Mouse (Mus musculus) lung, embryonic 15.5 days (tissue): Measurements from ENCODE around the gene Naif1. TPM values are rescaled to one million over a fixed set of nuclear protein-coding genes. Genes with fewer than 3 reads are reported as not detected.
"Not testable (repeated sequence)": the region's sequence is repeated elsewhere in the genome, so short reads cannot be mapped to it uniquely, and the experiment has no call there.

ENCODE experiments used
- ATAC-seq: fragments of 200-750 bp; cut with Nextera tagmentation; 2 replicates; pipeline ENCODE4 v1.8.0; 2017; ENCODE audit warnings: moderate number of reproducible peaks, borderline replicate concordance; ENCODE audit not compliant: low FRiP score, low TSS enrichment; ENCODE audit errors: extremely low read depth
- H3K27ac ChIP-seq: fragments of 300-500 bp; sonication (generic); 2 replicates; pipeline ENCODE4 v1.5.1; 2015; ENCODE audit warnings: moderate library complexity, mild to moderate bottlenecking, inconsistent platforms
- H3K27me3 ChIP-seq: fragments of 300-500 bp; sonication (generic); 2 replicates; pipeline ENCODE4 v1.6.1; 2015; ENCODE audit warnings: inconsistent platforms
- H3K36me3 ChIP-seq: fragments of 300-500 bp; sonication (generic); 2 replicates; pipeline ENCODE4 v1.6.1; 2015; ENCODE audit warnings: inconsistent platforms
- H3K4me1 ChIP-seq: fragments of 300-500 bp; sonication (generic); 2 replicates; pipeline ENCODE4 v1.6.1; 2015; ENCODE audit warnings: inconsistent platforms
- H3K4me2 ChIP-seq: fragments of 300-500 bp; sonication (generic); 2 replicates; pipeline ENCODE4 v1.6.1; 2015; ENCODE audit warnings: inconsistent platforms, mild to moderate bottlenecking, moderate library complexity
- H3K4me3 ChIP-seq: fragments of 300-500 bp; sonication (generic); 2 replicates; pipeline ENCODE4 v1.5.1; 2015; ENCODE audit warnings: mild to moderate bottlenecking, inconsistent platforms
- H3K9ac ChIP-seq: fragments of 300-500 bp; sonication (generic); 2 replicates; pipeline ENCODE4 v1.6.1; 2015; ENCODE audit warnings: inconsistent platforms
- H3K9me3 ChIP-seq: fragments of 300-500 bp; sonication (generic); 2 replicates; pipeline ENCODE4 v1.6.1; 2016; ENCODE audit warnings: inconsistent platforms
- WGBS: fragments of 180-500 bp; shearing (Covaris S2); methylation state at CpG from one replicate; pipeline ENCODE4 v1.1.7; 2015; 5-methylcytosine and 5-hydroxymethylcytosine counted together
- polyA plus RNA-seq: library from polyadenylated mRNA; unstranded; fragments of >200 nt; fragmentation: Nextera tagmentation; extraction: Ambion mirVana; gene quantifications from 2 replicates; pipeline ENCODE4 v1.2.1, GENCODE M21; 2015

The Naif1 gene
- polyA plus RNA-seq, 1 experiment from 2014 or later = 7.1 TPM

- no peak overlapping the region for H3K4me3 ChIP-seq
Measured at GRCm38 (mm10) chr2:32471001-32471680, 20.9 kb downstream of the Naif1 start.

GRCm38 (mm10) chr2:32471681-32472061 lies 21.4 kb downstream of the Naif1 start:
- Histone ChIP-seq H3K36me3 (no peaks in the 10 kb centered on the region), H3K27me3 (no peaks in the 10 kb centered on the region), H3K9ac (no peak overlapping the region), H3K27ac (no peak overlapping the region), H3K4me1 (no peaks in the 10 kb centered on the region), H3K4me2 (no peak overlapping the region), H3K9me3 (no peaks in the 10 kb centered on the region), H3K4me3 (no peak overlapping the region)
- 78% methylated on average over 6 of the region's 6 CpGs for whole genome bisulfite sequencing
- no peak for ATAC-seq

More at GRCm38 (mm10) chr2:32471001-32471680, 20.9 kb downstream of the Naif1 start:
- no peak; the same call in 1 of the 2 replicates for ATAC-seq
- no peaks in the 10 kb centered on the region for H3K27me3 ChIP-seq
- H3K9ac ChIP-seq = no peak overlapping the region
- 71% methylated on average over 6 of the region's 6 CpGs for WGBS
- no peak overlapping the region for H3K4me2 ChIP-seq
- H3K27ac ChIP-seq = no peak overlapping the region
- H3K4me1 ChIP-seq = no peaks in the 10 kb centered on the region
- no peaks in the 10 kb centered on the region for H3K36me3 ChIP-seq
- H3K9me3 ChIP-seq = no peaks in the 10 kb centered on the region

- not testable (repeated sequence) for ATAC-seq, H3K27ac ChIP-seq, H3K4me3 ChIP-seq, H3K4me2 ChIP-seq, H3K27me3 ChIP-seq, H3K4me1 ChIP-seq, H3K9me3 ChIP-seq, H3K36me3 ChIP-seq, H3K9ac ChIP-seq
- WGBS = 91% methylated on average over 4 of the region's 9 CpGs
Measured at GRCm38 (mm10) chr2:32475361-32475760, 25.1 kb downstream of the Naif1 start.

GRCm38 (mm10) chr2:32482351-32482750 lies 32.1 kb downstream of the Naif1 start:
- H3K27ac ChIP-seq = no peak overlapping the region
- H3K27me3 ChIP-seq = no peaks in the 10 kb centered on the region
- H3K9me3 ChIP-seq = no peaks in the 10 kb centered on the region
- WGBS = 92% methylated on average over 8 of the region's 8 CpGs
- no peak for ATAC-seq
- 0 out of 2 replicates have a peak, but pooled peaks cover 7% of the 10 kb centered on the region for H3K4me1 ChIP-seq
- H3K9ac ChIP-seq = no peak overlapping the region
- H3K4me2 ChIP-seq = no peak overlapping the region
- no peak overlapping the region for H3K4me3 ChIP-seq
- no peaks in the 10 kb centered on the region for H3K36me3 ChIP-seq

- no peak overlapping the region for H3K4me3 ChIP-seq
- 75% methylated on average over 9 of the region's 9 CpGs for WGBS
- H3K9me3 ChIP-seq = no peaks in the 10 kb centered on the region
- H3K27ac ChIP-seq = no peak overlapping the region
- H3K4me1 ChIP-seq = 0 out of 2 replicates have a peak, but pooled peaks cover 7% of the 10 kb centered on the region
- H3K9ac ChIP-seq = no peak overlapping the region
- H3K36me3 ChIP-seq = no peaks in the 10 kb centered on the region
- H3K27me3 ChIP-seq = no peaks in the 10 kb centered on the region
- no peak overlapping the region for H3K4me2 ChIP-seq
- no peak for ATAC-seq
Measured at GRCm38 (mm10) chr2:32483179-32483875, 33.1 kb downstream of the Naif1 start.

- Histone ChIP-seq H3K4me3 (no peak overlapping the region), H3K27ac (no peak overlapping the region), H3K27me3 (no peaks in the 10 kb centered on the region), H3K4me2 (no peak overlapping the region), H3K9ac (no peak overlapping the region), H3K4me1 (0 out of 2 replicates have a peak, but pooled peaks cover 7% of the 10 kb centered on the region), H3K9me3 (no peaks in the 10 kb centered on the region), H3K36me3 (no peaks in the 10 kb centered on the region)
- ATAC-seq = no peak
- WGBS = 77% methylated on average over 6 of the region's 6 CpGs
Measured at GRCm38 (mm10) chr2:32484933-32485332, 34.7 kb downstream of the Naif1 start.

GRCm38 (mm10) chr2:32485751-32486150 lies 35.5 kb downstream of the Naif1 start:
- 75% methylated on average over 4 of the region's 4 CpGs for WGBS
- H3K27me3 ChIP-seq = no peaks in the 10 kb centered on the region
- H3K27ac ChIP-seq = no peak overlapping the region
- H3K4me3 ChIP-seq = no peak overlapping the region
- no peaks in the 10 kb centered on the region for H3K36me3 ChIP-seq
- H3K9ac ChIP-seq = no peak overlapping the region
- no peak overlapping the region for H3K4me2 ChIP-seq
- 0 out of 2 replicates have a peak, but pooled peaks cover 7% of the 10 kb centered on the region for H3K4me1 ChIP-seq
- no peaks in the 10 kb centered on the region for H3K9me3 ChIP-seq
- ATAC-seq = no peak

- no peak for ATAC-seq
- no peak overlapping the region for H3K4me3 ChIP-seq
- no peak overlapping the region for H3K4me2 ChIP-seq
- H3K9me3 ChIP-seq = no peaks in the 10 kb centered on the region
- no peak overlapping the region for H3K27ac ChIP-seq
- H3K4me1 ChIP-seq = 0 out of 2 replicates have a peak, but pooled peaks cover 7% of the 10 kb centered on the region
- no peak overlapping the region for H3K9ac ChIP-seq
- no peaks in the 10 kb centered on the region for H3K36me3 ChIP-seq
- 80% methylated on average over 9 of the region's 9 CpGs for WGBS
- no peaks in the 10 kb centered on the region for H3K27me3 ChIP-seq
Measured at GRCm38 (mm10) chr2:32486155-32486554, 35.9 kb downstream of the Naif1 start.

- no peaks in the 10 kb centered on the region for H3K9me3 ChIP-seq
- peak; percentile 17; the same call in 1 of the 2 replicates for ATAC-seq
- H3K4me1 ChIP-seq = 0 out of 2 replicates have a peak, but pooled peaks cover 7% of the 10 kb centered on the region
- no peaks in the 10 kb centered on the region for H3K36me3 ChIP-seq
- no peak overlapping the region for H3K9ac ChIP-seq
- WGBS = 2% methylated on average over 6 of the region's 6 CpGs
- no peak overlapping the region; the same call in 1 of the 2 replicates for H3K4me2 ChIP-seq
- no peak overlapping the region for H3K27ac ChIP-seq
- H3K27me3 ChIP-seq = no peaks in the 10 kb centered on the region
- no peak overlapping the region for H3K4me3 ChIP-seq
Measured at GRCm38 (mm10) chr2:32487124-32487623, 36.9 kb downstream of the Naif1 start.

GRCm38 (mm10) chr2:32488679-32489078 lies 38.4 kb downstream of the Naif1 start:
- peak; percentile 55; the same call in 1 of the 2 replicates for ATAC-seq
- Histone ChIP-seq H3K9ac (no peak overlapping the region), H3K4me1 (0 out of 2 replicates have a peak, but pooled peaks cover 7% of the 10 kb centered on the region), H3K9me3 (no peaks in the 10 kb centered on the region), H3K4me3 (no peak overlapping the region), H3K27me3 (no peaks in the 10 kb centered on the region), H3K27ac (no peak overlapping the region), H3K36me3 (no peaks in the 10 kb centered on the region), H3K4me2 (no peak overlapping the region)
- WGBS = 1% methylated on average over 5 of the region's 5 CpGs

- H3K27ac ChIP-seq, ATAC-seq, H3K4me2 ChIP-seq, H3K9ac ChIP-seq, H3K36me3 ChIP-seq, H3K4me3 ChIP-seq, H3K9me3 ChIP-seq, H3K27me3 ChIP-seq: not testable (repeated sequence)
- H3K4me1 ChIP-seq = peaks cover 16% of the 10 kb centered on the region; the same call in 1 of the 2 replicates
Measured at GRCm38 (mm10) chr2:32490730-32491129, 40.5 kb downstream of the Naif1 start.

GRCm38 (mm10) chr2:32492661-32493060 lies 42.4 kb downstream of the Naif1 start:
- Histone ChIP-seq H3K9ac (no peak overlapping the region), H3K4me2 (no peak overlapping the region), H3K4me1 (peaks cover 9% of the 10 kb centered on the region; the same call in 1 of the 2 replicates), H3K36me3 (no peaks in the 10 kb centered on the region), H3K27ac (no peak overlapping the region), H3K9me3 (no peaks in the 10 kb centered on the region), H3K27me3 (no peaks in the 10 kb centered on the region), H3K4me3 (no peak overlapping the region)
- ATAC-seq = no peak
- WGBS = 57% methylated on average over 2 of the region's 2 CpGs
